Mouse (Mus musculus) testis, adult 2 months (tissue): ENCODE data around the gene Lrp1.

Experiments used
- CTCF ChIP-seq: fragments of 200-500 bp; IDR thresholded peaks from 2 replicates; pipeline ENCODE4 v1.5.1; 2012; ENCODE audit warnings: low read depth, mild to moderate bottlenecking, inconsistent platforms, low read length, moderate library complexity; ENCODE audit not compliant: control insufficient read depth, insufficient read depth, insufficient replicate concordance
- POLR2A ChIP-seq: fragments of 200-500 bp; IDR thresholded peaks from 2 replicates; pipeline ENCODE4 v1.6.1; 2012; ENCODE audit warnings: low read depth, mild to moderate bottlenecking, inconsistent platforms, low read length, moderate library complexity; ENCODE audit not compliant: control insufficient read depth

- TF ChIP-seq CTCF (peak; percentile 57; the same call in 1 of the 2 replicates), POLR2A (no peak)
Observed at GRCm38 (mm10) chr10:127626433-127626832, 5.5 kb upstream of the Lrp1 start.
